Mouse (Mus musculus): ENCODE measurements at regions not wholly inside any gene's neighbourhood (a gene's known extent, or its start where the extent isn't known, plus 50 kb on each side); places are given as distances from the start of the nearest gene placed in this dataset.

DNA sequence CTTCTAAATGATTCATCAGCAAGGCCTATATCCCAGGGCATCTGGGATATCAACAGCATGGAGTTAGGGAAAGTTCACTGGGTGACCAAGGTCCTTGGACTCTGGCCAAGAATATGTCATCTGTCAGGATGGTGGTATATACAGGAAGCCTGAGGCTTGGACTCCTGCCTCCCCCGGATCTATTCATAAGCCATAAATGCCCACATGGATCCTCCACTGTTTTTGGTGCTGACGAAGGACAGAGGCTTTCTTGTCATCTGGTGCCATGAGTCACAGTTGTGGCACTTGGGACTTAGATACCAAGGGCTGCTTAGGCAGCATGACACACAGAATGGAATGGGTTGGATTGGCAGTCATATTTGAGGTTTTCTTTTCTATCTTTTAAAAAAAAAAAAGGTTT is 610.1 kb upstream of the Nr2f1 start:
- Histone ChIP-seq H3K4me1 (ENCODE audit: insufficient read depth) (no peaks in the 10 kb centered on the region), H3K36me3 (ENCODE audit: insufficient read depth) (no peaks in the 10 kb centered on the region), H3K27me3 (ENCODE audit: insufficient read depth, low read length) (no peaks in the 10 kb centered on the region), H3K4me3 (ENCODE audit: low read depth, low read length) (no peak overlapping the region), H3K27ac (ENCODE audit: low read depth, low read length) (no peak overlapping the region), H3K4me2 (ENCODE audit: low read depth) (no peak overlapping the region), H3K9ac (no peak overlapping the region), H3K9me3 (ENCODE audit: low read length) (no peaks in the 10 kb centered on the region)
- 36% methylated on average over 2 of the region's 2 CpGs for WGBS
- ATAC-seq: no peak
- peak; percentile 11 for DNase-seq
- TF ChIP-seq CTCF (IDR thresholded peaks at IDR 0.05; ENCODE audit: low read depth): no peak

DNA sequence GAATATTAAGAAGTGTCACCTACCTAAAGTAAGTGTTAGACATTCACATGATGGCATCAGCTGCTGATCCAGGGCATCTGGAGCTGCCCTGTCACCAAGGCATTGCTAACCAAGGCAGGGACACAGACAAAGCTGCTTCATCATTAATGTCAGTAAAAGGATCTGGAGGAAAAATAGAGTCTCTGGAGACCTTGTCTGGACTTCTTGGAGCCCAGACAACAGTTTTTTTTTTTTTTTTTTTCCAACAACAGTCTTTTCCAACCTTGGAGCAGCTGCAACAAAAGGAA is 603.2 kb upstream of the Nr2f1 start:
- Histone ChIP-seq H3K9me3 (ENCODE audit: low read length) (no peaks in the 10 kb centered on the region), H3K27me3 (ENCODE audit: insufficient read depth, low read length) (no peaks in the 10 kb centered on the region), H3K9ac (no peak overlapping the region), H3K4me3 (ENCODE audit: low read depth, low read length) (no peak overlapping the region), H3K36me3 (ENCODE audit: insufficient read depth) (no peaks in the 10 kb centered on the region), H3K27ac (ENCODE audit: low read depth, low read length) (no peak overlapping the region), H3K4me2 (ENCODE audit: low read depth) (no peak overlapping the region), H3K4me1 (ENCODE audit: insufficient read depth) (no peaks in the 10 kb centered on the region)
- ATAC-seq (no peak), DNase-seq (no peak)
- TF ChIP-seq CTCF (IDR thresholded peaks at IDR 0.05; ENCODE audit: low read depth): no peak

DNA sequence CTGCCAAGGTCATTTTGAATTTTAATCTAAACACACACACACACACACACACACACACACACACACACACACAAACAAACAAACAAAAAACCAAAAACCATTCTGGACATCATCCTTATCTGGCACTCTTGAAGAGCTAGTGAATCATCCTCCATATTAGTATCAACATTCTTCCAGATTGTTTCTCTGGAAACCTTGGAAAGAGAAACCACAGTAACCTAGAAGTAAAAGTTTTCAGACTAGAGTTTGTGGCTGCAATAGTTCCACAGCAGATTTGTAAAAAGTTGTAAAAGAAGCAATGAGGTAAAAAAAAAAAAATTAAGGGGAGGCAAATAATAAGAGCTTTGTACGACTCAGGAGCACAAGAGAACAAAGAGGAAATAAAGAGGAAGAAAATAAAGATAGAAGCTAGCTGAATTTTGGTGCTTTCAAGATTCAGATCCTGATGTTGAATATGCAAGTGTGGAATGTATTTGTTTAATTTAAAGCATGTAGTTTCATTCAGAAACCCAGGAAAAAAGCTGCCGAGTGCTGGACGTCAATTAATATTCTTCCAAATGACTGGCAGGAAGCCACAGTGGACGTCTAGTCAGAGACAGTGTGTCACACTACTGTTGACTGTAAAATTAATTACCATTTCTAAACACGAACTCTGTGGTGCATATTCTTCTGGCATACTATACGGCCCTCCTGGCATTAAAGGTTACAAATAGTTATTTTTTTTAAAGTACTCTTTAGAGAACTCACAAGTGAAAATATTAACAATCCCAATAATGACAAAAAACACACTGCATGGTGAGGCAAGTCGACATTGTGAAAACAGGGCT is 602.7 kb upstream of the Nr2f1 start:
- 21% methylated on average over 7 of the region's 7 CpGs for WGBS
- no peak overlapping the region for H3K27ac ChIP-seq (ENCODE audit: low read depth, low read length)

DNA sequence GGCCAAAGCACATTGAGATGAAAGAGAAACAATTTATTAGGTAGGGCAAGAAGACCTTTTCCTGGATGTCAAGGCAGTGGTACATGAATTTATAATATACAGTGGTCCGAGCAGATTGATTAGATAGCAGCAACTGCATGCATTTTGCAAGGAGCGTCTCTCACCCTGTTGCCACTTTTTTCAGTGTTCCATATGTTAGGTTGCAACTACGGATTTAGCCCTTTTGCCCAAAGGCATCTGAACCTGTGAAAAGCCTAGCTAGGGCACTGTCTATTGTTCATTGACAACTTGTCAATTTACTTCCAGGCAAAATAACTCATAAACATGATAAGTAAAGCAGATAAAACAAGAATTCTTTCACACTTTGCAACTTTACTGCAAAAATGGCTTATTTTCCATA is 600.1 kb upstream of the Nr2f1 start:
- Histone ChIP-seq H3K9me3 (ENCODE audit: low read length) (no peaks in the 10 kb centered on the region), H3K9ac (no peak overlapping the region), H3K27me3 (ENCODE audit: insufficient read depth, low read length) (no peaks in the 10 kb centered on the region), H3K4me1 (ENCODE audit: insufficient read depth) (no peaks in the 10 kb centered on the region), H3K36me3 (ENCODE audit: insufficient read depth) (no peaks in the 10 kb centered on the region), H3K27ac (ENCODE audit: low read depth, low read length) (no peak overlapping the region), H3K4me2 (ENCODE audit: low read depth) (no peak overlapping the region), H3K4me3 (ENCODE audit: low read depth, low read length) (no peak overlapping the region)
- DNase-seq (no peak), ATAC-seq (no peak)
- 64% methylated on average over 3 of the region's 3 CpGs for WGBS
- TF ChIP-seq CTCF (IDR thresholded peaks at IDR 0.05; ENCODE audit: low read depth): no peak

More for the DNA sequence above, 602.7 kb upstream of the Nr2f1 start:
- Histone ChIP-seq H3K9ac (no peak overlapping the region), H3K4me3 (ENCODE audit: low read depth, low read length) (no peak overlapping the region), H3K4me2 (ENCODE audit: low read depth) (no peak overlapping the region), H3K9me3 (ENCODE audit: low read length) (no peaks in the 10 kb centered on the region), H3K27me3 (ENCODE audit: insufficient read depth, low read length) (no peaks in the 10 kb centered on the region), H3K36me3 (ENCODE audit: insufficient read depth) (no peaks in the 10 kb centered on the region), H3K4me1 (ENCODE audit: insufficient read depth) (no peaks in the 10 kb centered on the region)
- ATAC-seq: no peak
- no peak for TF ChIP-seq CTCF (IDR thresholded peaks at IDR 0.05; ENCODE audit: low read depth)
- no peak for DNase-seq

DNA sequence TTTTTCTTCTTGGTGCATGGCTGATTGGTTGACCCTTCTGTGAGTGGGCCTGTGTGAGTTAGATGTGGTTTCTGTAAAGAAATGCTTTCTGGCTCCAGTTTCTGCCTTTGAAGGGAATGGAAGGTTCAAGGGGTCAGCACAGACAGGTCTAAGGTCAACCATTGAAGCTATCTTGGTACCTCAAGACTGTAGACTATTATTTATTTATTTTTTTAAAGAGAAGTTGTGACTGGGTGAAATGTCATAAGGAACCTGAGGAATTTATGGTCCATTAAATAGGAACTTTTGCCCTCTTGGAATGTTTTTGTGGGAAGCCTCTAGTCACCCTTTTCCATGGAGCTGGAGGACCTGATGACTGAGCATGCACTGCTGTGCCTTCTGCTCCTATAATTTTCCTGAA is 595.7 kb upstream of the Nr2f1 start:
- Histone ChIP-seq H3K4me3 (ENCODE audit: low read depth, low read length) (no peak overlapping the region), H3K27me3 (ENCODE audit: insufficient read depth, low read length) (no peaks in the 10 kb centered on the region), H3K4me2 (ENCODE audit: low read depth) (no peak overlapping the region), H3K36me3 (ENCODE audit: insufficient read depth) (no peaks in the 10 kb centered on the region), H3K9ac (no peak overlapping the region), H3K27ac (ENCODE audit: low read depth, low read length) (no peak overlapping the region), H3K4me1 (ENCODE audit: insufficient read depth) (no peaks in the 10 kb centered on the region), H3K9me3 (ENCODE audit: low read length) (no peaks in the 10 kb centered on the region)
- DNase-seq (no peak), ATAC-seq (no peak)
- TF ChIP-seq CTCF (IDR thresholded peaks at IDR 0.05; ENCODE audit: low read depth): no peak

DNA sequence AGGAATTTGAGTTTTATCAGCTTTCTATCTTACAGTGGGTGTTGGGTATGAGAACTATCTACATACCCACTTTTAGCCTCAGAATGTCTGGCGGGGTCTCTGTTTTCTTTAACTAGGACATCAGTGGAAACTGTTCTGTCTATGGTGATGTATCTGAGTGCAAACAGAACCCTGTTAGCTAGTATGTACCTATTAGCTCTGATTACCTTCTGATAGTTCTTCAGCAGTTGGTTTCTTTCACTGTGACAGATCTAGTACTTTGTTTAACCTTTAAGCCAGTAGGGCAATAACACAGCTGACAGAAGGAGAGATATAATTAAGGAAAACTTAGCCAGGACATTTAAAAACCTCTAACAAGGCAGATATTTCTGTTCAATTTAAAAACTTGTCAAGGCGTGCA is 584.7 kb upstream of the Nr2f1 start:
- Histone ChIP-seq H3K27me3 (ENCODE audit: insufficient read depth, low read length) (no peaks in the 10 kb centered on the region), H3K4me2 (ENCODE audit: low read depth) (no peak overlapping the region), H3K9ac (no peak overlapping the region), H3K36me3 (ENCODE audit: insufficient read depth) (no peaks in the 10 kb centered on the region), H3K4me3 (ENCODE audit: low read depth, low read length) (no peak overlapping the region), H3K27ac (ENCODE audit: low read depth, low read length) (no peak overlapping the region), H3K4me1 (ENCODE audit: insufficient read depth) (no peaks in the 10 kb centered on the region), H3K9me3 (ENCODE audit: low read length) (no peaks in the 10 kb centered on the region)
- 81% methylated on average over 2 of the region's 2 CpGs for WGBS
- DNase-seq (no peak), ATAC-seq (no peak)
- no peak for TF ChIP-seq CTCF (IDR thresholded peaks at IDR 0.05; ENCODE audit: low read depth)

DNA sequence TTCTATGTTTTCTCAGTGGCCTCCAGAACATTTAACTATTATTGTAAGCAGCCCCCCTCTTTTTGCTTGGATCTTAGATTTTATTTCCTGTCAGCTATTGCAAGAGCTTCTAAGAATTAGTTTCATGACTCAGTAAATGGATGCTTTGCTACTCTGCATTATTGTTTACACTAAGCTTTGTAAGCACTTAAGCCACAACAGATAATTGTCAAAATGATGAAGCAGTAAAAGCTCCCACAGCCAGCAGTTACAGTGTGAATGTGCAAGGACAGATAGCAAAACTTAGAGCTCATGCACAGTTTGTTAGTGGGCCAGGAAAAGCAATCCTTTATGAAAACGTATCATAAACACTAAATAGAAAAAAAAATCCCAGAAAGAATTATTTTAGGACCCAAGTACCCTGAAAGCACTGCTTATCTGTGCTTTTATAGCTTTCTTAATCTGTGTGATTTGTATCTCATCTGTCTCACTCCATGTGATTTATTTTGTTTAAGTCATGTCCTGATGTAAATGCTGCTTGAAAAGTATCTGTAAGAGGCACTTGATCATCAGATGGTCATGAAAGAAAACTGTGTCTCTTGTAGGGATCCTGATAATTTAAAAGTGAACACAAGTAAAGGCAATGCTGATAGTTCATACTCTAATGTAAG is 584.2 kb upstream of the Nr2f1 start:
- Histone ChIP-seq H3K27ac (ENCODE audit: low read depth, low read length) (no peak overlapping the region), H3K4me3 (ENCODE audit: low read depth, low read length) (no peak overlapping the region), H3K9ac (no peak overlapping the region), H3K36me3 (ENCODE audit: insufficient read depth) (no peaks in the 10 kb centered on the region), H3K9me3 (ENCODE audit: low read length) (no peaks in the 10 kb centered on the region), H3K4me1 (ENCODE audit: insufficient read depth) (no peaks in the 10 kb centered on the region), H3K27me3 (ENCODE audit: insufficient read depth, low read length) (no peaks in the 10 kb centered on the region), H3K4me2 (ENCODE audit: low read depth) (no peak overlapping the region)
- ATAC-seq (no peak), DNase-seq (no peak)
- WGBS: 58% methylated on average over 1 of the region's 1 CpGs
- TF ChIP-seq CTCF (IDR thresholded peaks at IDR 0.05; ENCODE audit: low read depth): no peak
